9 mouse cellular contexts compared by ENCODE assay signal in genomic region chr7:45153586-45153985, GRCm38 (mm10). TPM values are rescaled to one million over a fixed set of nuclear protein-coding genes. Genes with fewer than 3 reads are reported as not detected.
A peak's percentile ranks its signal among the peaks of the same experiment; 100 is the strongest.
DNase-seq lines count a peak whose midpoint lies in the region; ATAC-seq lines count a peak whose summit lies in the region.
"Had no signal": no experiment of that assay in that cellular context is flagged by ENCODE, and none has a peak within 500 bp of the region (broad histone marks: within the 10 kb centered on the region; RNA-seq: fewer than 3 reads in every experiment).

No protein-coding gene starts in this region.

- no peaks in the 10 kb centered on the region for H3K9me3 ChIP-seq in kidney, embryonic 14.5 days (ENCODE audit: control insufficient read depth, low read length)
- H3K9me3 ChIP-seq in hindbrain, embryonic 13.5 days, result no peaks in the 10 kb centered on the region
- H3K9me3 ChIP-seq in midbrain, embryonic 14.5 days (ENCODE audit: control insufficient read depth, low read length), result no peaks in the 10 kb centered on the region

- DNase-seq in kidney, postnatal 4 days, result no peak
- peak; percentile 54 for DNase-seq in ZHBTc4 (ENCODE audit: low read depth, low spot score)
- no peak for DNase-seq in midbrain, embryonic 14.5 days
- no peak for DNase-seq in layer of hippocampus, postnatal 10 days (ENCODE audit: low spot score in 2 of 2)
- DNase-seq in spleen, postnatal 36 days (ENCODE audit: low spot score in 2 of 2), result no peak
- DNase-seq in urinary bladder, postnatal 14 days (ENCODE audit: low spot score), result no peak

- peak overlapping the region; percentile 78 for H3K9ac ChIP-seq in kidney, embryonic 14.5 days (ENCODE audit: low read depth, low read length)
- peak overlapping the region; percentile 83 for H3K9ac ChIP-seq in hindbrain, embryonic 13.5 days
- H3K9ac ChIP-seq in midbrain, embryonic 14.5 days (replicated peaks; ENCODE audit: low read length), result peak overlapping the region; percentile 81

- no peak for ATAC-seq in kidney, embryonic 14.5 days (ENCODE audit: low FRiP score, low TSS enrichment)
- ATAC-seq in hindbrain, embryonic 13.5 days (ENCODE audit: low FRiP score), result no peak
- no peak for ATAC-seq in midbrain, embryonic 14.5 days (ENCODE audit: low FRiP score, low TSS enrichment)

- WGBS in kidney, embryonic 14.5 days, result 1% methylated on average over 5 of the region's 5 CpGs
- 2% methylated on average over 5 of the region's 5 CpGs for WGBS in hindbrain, embryonic 13.5 days
- WGBS in midbrain, embryonic 14.5 days, result 3% methylated on average over 5 of the region's 5 CpGs

- H3K4me3 ChIP-seq in kidney, embryonic 14.5 days (ENCODE audit: low read length), result peak overlapping the region; percentile 63
- peak overlapping the region; percentile 48 for H3K4me3 ChIP-seq in hindbrain, embryonic 13.5 days
- H3K4me3 ChIP-seq in midbrain, embryonic 14.5 days (replicated peaks; ENCODE audit: low read depth, low read length), result peak overlapping the region; percentile 63

- peak overlapping the region; percentile 96 for H3K27ac ChIP-seq in kidney, embryonic 14.5 days (ENCODE audit: low read depth, low read length)
- H3K27ac ChIP-seq in hindbrain, embryonic 13.5 days, result peak overlapping the region; percentile 92
- H3K27ac ChIP-seq in midbrain, embryonic 14.5 days (replicated peaks; ENCODE audit: low read depth, low read length), result peak overlapping the region; percentile 95

- peak overlapping the region; percentile 75 for H3K4me2 ChIP-seq in kidney, embryonic 14.5 days (replicated peaks; ENCODE audit: low read depth, low read length)
- H3K4me2 ChIP-seq in hindbrain, embryonic 13.5 days, result peak overlapping the region; percentile 79
- peak overlapping the region; percentile 91 for H3K4me2 ChIP-seq in midbrain, embryonic 14.5 days (ENCODE audit: low read length)

- H3K27me3 ChIP-seq in kidney, embryonic 14.5 days (ENCODE audit: control insufficient read depth, insufficient read depth, low read length), result no peaks in the 10 kb centered on the region
- no peaks in the 10 kb centered on the region for H3K27me3 ChIP-seq in hindbrain, embryonic 13.5 days
- H3K27me3 ChIP-seq in midbrain, embryonic 14.5 days (ENCODE audit: control insufficient read depth, insufficient read depth, low read length), result no peaks in the 10 kb centered on the region

- H3K36me3 ChIP-seq in kidney, embryonic 14.5 days (ENCODE audit: control insufficient read depth, insufficient read depth, low read length), result peaks cover 10% of the 10 kb centered on the region; the same call in 1 of the 2 replicates
- H3K36me3 ChIP-seq in hindbrain, embryonic 13.5 days, result peaks cover 20% of the 10 kb centered on the region
- peaks cover 14% of the 10 kb centered on the region; the same call in 1 of the 2 replicates for H3K36me3 ChIP-seq in midbrain, embryonic 14.5 days (ENCODE audit: control insufficient read depth, insufficient read depth, low read length)

- peaks cover 26% of the 10 kb centered on the region for H3K4me1 ChIP-seq in kidney, embryonic 14.5 days (ENCODE audit: control insufficient read depth, insufficient read depth, low read length)
- peaks cover 25% of the 10 kb centered on the region for H3K4me1 ChIP-seq in hindbrain, embryonic 13.5 days (replicated peaks)
- peaks cover 14% of the 10 kb centered on the region for H3K4me1 ChIP-seq in midbrain, embryonic 14.5 days (ENCODE audit: control insufficient read depth, insufficient read depth, low read length)

RNA-seq across cellular contexts. Expression of gene Pih1d1, which starts 0.5 kb away (rescaled TPM):
- polyA plus RNA-seq in kidney, embryonic 14.5 days (2014; fragmentation: Nextera tagmentation; extraction: Ambion mirVana), result 101 and 110 TPM in 2 replicates
- polyA plus RNA-seq in hindbrain, embryonic 13.5 days (2015; fragmentation: Nextera tagmentation; extraction: Ambion mirVana), result 85.6 and 94.4 TPM in 2 replicates
- polyA plus RNA-seq in midbrain, embryonic 14.5 days (2014; fragmentation: Nextera tagmentation; extraction: Ambion mirVana), result 92.8 and 96.2 TPM in 2 replicates
- 10 to 100 TPM; 60.7 to 63.1 TPM for total RNA-seq in layer of hippocampus, postnatal 10 days (2021)

RNA-seq across cellular contexts. Expression of gene Aldh16a1, which starts 0.8 kb away (rescaled TPM):
- 46.6 and 58.0 TPM in 2 replicates for polyA plus RNA-seq in kidney, embryonic 14.5 days (2014; fragmentation: Nextera tagmentation; extraction: Ambion mirVana)
- polyA plus RNA-seq in hindbrain, embryonic 13.5 days (2015; fragmentation: Nextera tagmentation; extraction: Ambion mirVana), result 23.7 and 24.5 TPM in 2 replicates
- polyA plus RNA-seq in midbrain, embryonic 14.5 days (2014; fragmentation: Nextera tagmentation; extraction: Ambion mirVana), result 21.2 and 24.1 TPM in 2 replicates
- 10 to 100 TPM; 12.2 to 17.3 TPM for total RNA-seq in layer of hippocampus, postnatal 10 days (2021)

RNA-seq across cellular contexts. Expression of gene Slc17a7, which starts 10.2 kb away (rescaled TPM):
- polyA plus RNA-seq in kidney, embryonic 14.5 days (2014; fragmentation: Nextera tagmentation; extraction: Ambion mirVana), result 0.10 and 0.28 TPM in 2 replicates
- polyA plus RNA-seq in hindbrain, embryonic 13.5 days (2015; fragmentation: Nextera tagmentation; extraction: Ambion mirVana), result 0.42 and 0.62 TPM in 2 replicates
- 0.39 and 0.62 TPM in 2 replicates for polyA plus RNA-seq in midbrain, embryonic 14.5 days (2014; fragmentation: Nextera tagmentation; extraction: Ambion mirVana)
- 1,000 to 10,000 TPM; 1,094 to 1,136 TPM for total RNA-seq in layer of hippocampus, postnatal 10 days (2021)
- total RNA-seq: hematopoietic stem cell, adult 5-6 weeks had no signal

RNA-seq across cellular contexts. Expression of gene Flt3l, which starts 17.4 kb away (rescaled TPM):
- polyA plus RNA-seq in kidney, embryonic 14.5 days (2014; fragmentation: Nextera tagmentation; extraction: Ambion mirVana), result 1.0 and 1.3 TPM in 2 replicates
- polyA plus RNA-seq in hindbrain, embryonic 13.5 days (2015; fragmentation: Nextera tagmentation; extraction: Ambion mirVana), result 1.4 and 1.6 TPM in 2 replicates
- polyA plus RNA-seq in midbrain, embryonic 14.5 days (2014; fragmentation: Nextera tagmentation; extraction: Ambion mirVana), result 0.50 and 1.4 TPM in 2 replicates
- 1 to 10 TPM; 4.3 to 6.0 TPM for total RNA-seq in layer of hippocampus, postnatal 10 days (2021)

RNA-seq across cellular contexts. Expression of gene Gm45713, which starts 17.6 kb away (rescaled TPM):
- polyA plus RNA-seq in kidney, embryonic 14.5 days (2014; fragmentation: Nextera tagmentation; extraction: Ambion mirVana), result 0.19 and 0.47 TPM in 2 replicates
- polyA plus RNA-seq in hindbrain, embryonic 13.5 days (2015; fragmentation: Nextera tagmentation; extraction: Ambion mirVana), result 0.14 TPM in 1 of 2 replicates, not detected in the other
- 0.53 TPM in 1 of 2 replicates, not detected in the other for polyA plus RNA-seq in midbrain, embryonic 14.5 days (2014; fragmentation: Nextera tagmentation; extraction: Ambion mirVana)
- not detected for total RNA-seq in layer of hippocampus, postnatal 10 days (2021)
